Mouse (Mus musculus): Measurements from ENCODE around the gene Ksr1. TPM values are rescaled to one million over a fixed set of nuclear protein-coding genes. Genes with fewer than 3 reads are reported as not detected.
A peak's percentile ranks its signal among the peaks of the same experiment; 100 is the strongest.

Gene Ksr1
- total and polyA plus RNA-seq, 3 experiments = 22.5 to 73.1 (median 61.2) TPM

GRCm38 (mm10) chr11:79157729-79158128, 11.5 kb upstream of the Ksr1 start:
- H3K27ac ChIP-seq (ENCODE audit: insufficient read depth, low read depth) = no peak overlapping the region
- H3K79me2 ChIP-seq (replicated peaks; ENCODE audit: control insufficient read depth, extremely low read depth, insufficient read depth, poor library complexity, severe bottlenecking) = no peaks in the 10 kb centered on the region
- H3K4me3 ChIP-seq (replicated peaks in 1 of 3; ENCODE audit: low read depth in 2 of 3, low read length in 2 of 3, poor library complexity in 1 of 3) = no peak overlapping the region
- H3K4me2 ChIP-seq (ENCODE audit: insufficient read depth, low read depth, poor library complexity, severe bottlenecking) = no peak overlapping the region
- in situ Hi-C loops (cut with MboI; ENCODE audit: low pct_ligation_motif_present, low pct_unique_long_range_greater_than_20kb, low sequenced_read_pairs) (no loop called here), dilution Hi-C loops (cut with MboI; ENCODE audit: extremely low pct_ligation_motif_present, extremely low pct_unique_long_range_greater_than_20kb, low sequenced_read_pairs) (no loop called here)
- DNase-seq (ENCODE audit: extremely low read depth) = no peak
- no peak for TF ChIP-seq GABPA (IDR thresholded peaks at IDR 0.05; ENCODE audit: insufficient replicate concordance, low read depth, low read length)
- no peak for TF ChIP-seq EP300 (IDR thresholded peaks at IDR 0.05; ENCODE audit: low read length)
- TF ChIP-seq MAX (IDR thresholded peaks at IDR 0.05; ENCODE audit: low read length) = no peak
- TF ChIP-seq ZMIZ1 (IDR thresholded peaks at IDR 0.05; ENCODE audit: low read depth, low read length) = no peak
- no peak for TF ChIP-seq USF1 (IDR thresholded peaks at IDR 0.05; ENCODE audit: low read depth, low read length)
- TF ChIP-seq JUN (IDR thresholded peaks at IDR 0.05; ENCODE audit: insufficient read depth, low read depth, low read length) = no peak
- TF ChIP-seq POLR2A (IDR thresholded peaks at IDR 0.05; ENCODE audit: low read depth, low read length) = no peak
- TF ChIP-seq SMC3 (IDR thresholded peaks at IDR 0.05; ENCODE audit: low read depth, low read length) = no peak
- H3K9me3 ChIP-seq (replicated peaks; ENCODE audit: low read length) = peaks cover 5% of the 10 kb centered on the region
- no peak overlapping the region for H3K9ac ChIP-seq (ENCODE audit: insufficient read depth, low read depth)
- no peaks in the 10 kb centered on the region for H3K27me3 ChIP-seq (replicated peaks)
- peaks cover 5 to 20% of the 10 kb centered on the region in 2 experiments for H3K4me1 ChIP-seq (ENCODE audit: control insufficient read depth in 1 of 2, insufficient read depth in 2 of 2)
- no peaks in the 10 kb centered on the region for H3K36me3 ChIP-seq (replicated peaks in 1 of 2; ENCODE audit: control insufficient read depth in 1 of 2, insufficient read depth in 1 of 2, low read length in 1 of 2)

GRCm38 (mm10) chr11:79155348-79155747, 9.1 kb upstream of the Ksr1 start:
- Histone ChIP-seq H3K4me3 (replicated peaks in 1 of 3; ENCODE audit: low read depth in 2 of 3, low read length in 2 of 3, poor library complexity in 1 of 3) (no peak overlapping the region), H3K27ac (ENCODE audit: insufficient read depth, low read depth) (no peak overlapping the region), H3K36me3 (replicated peaks in 1 of 2; ENCODE audit: control insufficient read depth in 1 of 2, insufficient read depth in 1 of 2, low read length in 1 of 2) (no peaks in the 10 kb centered on the region), H3K4me2 (ENCODE audit: insufficient read depth, low read depth, poor library complexity, severe bottlenecking) (no peak overlapping the region), H3K79me2 (replicated peaks; ENCODE audit: control insufficient read depth, extremely low read depth, insufficient read depth, poor library complexity, severe bottlenecking) (no peaks in the 10 kb centered on the region), H3K27me3 (replicated peaks) (no peaks in the 10 kb centered on the region), H3K4me1 (ENCODE audit: control insufficient read depth in 1 of 2, insufficient read depth in 2 of 2) (peaks cover 13 to 28% of the 10 kb centered on the region in 2 experiments), H3K9ac (ENCODE audit: insufficient read depth, low read depth) (no peak overlapping the region), H3K9me3 (replicated peaks; ENCODE audit: low read length) (peaks cover 5% of the 10 kb centered on the region)
- no peak for DNase-seq (ENCODE audit: extremely low read depth)
- dilution Hi-C loops (cut with MboI; ENCODE audit: extremely low pct_ligation_motif_present, extremely low pct_unique_long_range_greater_than_20kb, low sequenced_read_pairs) = no loop called here
- in situ Hi-C loops (cut with MboI; ENCODE audit: low pct_ligation_motif_present, low pct_unique_long_range_greater_than_20kb, low sequenced_read_pairs) = no loop called here
- no peak for TF ChIP-seq ZMIZ1 (IDR thresholded peaks at IDR 0.05; ENCODE audit: low read depth, low read length)
- no peak for TF ChIP-seq NELFE (IDR thresholded peaks at IDR 0.05; ENCODE audit: low read depth, low read length)
- peak; percentile 49 for TF ChIP-seq RAD21 (IDR thresholded peaks at IDR 0.05; ENCODE audit: low read depth, low read length)
- TF ChIP-seq TCF12 (IDR thresholded peaks at IDR 0.05; ENCODE audit: low read depth, low read length) = no peak
- TF ChIP-seq POLR2A (IDR thresholded peaks at IDR 0.05; ENCODE audit: low read depth, low read length) = no peak
- TF ChIP-seq CTCF (conservative IDR thresholded peaks at IDR 0.05 in 1 of 2, IDR thresholded peaks at IDR 0.05 in 1 of 2; ENCODE audit: low read depth in 2 of 2, low read length in 2 of 2) = peak in 1 of 2 experiments; percentile 47; a peak in 2 of 4 replicates
- TF ChIP-seq MEF2A (IDR thresholded peaks at IDR 0.05; ENCODE audit: borderline replicate concordance, low read depth, low read length) = no peak
- peak; percentile 47 for TF ChIP-seq SMC3 (IDR thresholded peaks at IDR 0.05; ENCODE audit: low read depth, low read length)
- TF ChIP-seq CHD1 (IDR thresholded peaks at IDR 0.05; ENCODE audit: low read depth, low read length) = no peak

- no peaks in the 10 kb centered on the region for H3K36me3 ChIP-seq (replicated peaks in 1 of 2; ENCODE audit: control insufficient read depth in 1 of 2, insufficient read depth in 1 of 2, low read length in 1 of 2)
- H3K4me2 ChIP-seq (ENCODE audit: insufficient read depth, low read depth, poor library complexity, severe bottlenecking) = no peak overlapping the region
- no peaks in the 10 kb centered on the region for H3K79me2 ChIP-seq (replicated peaks; ENCODE audit: control insufficient read depth, extremely low read depth, insufficient read depth, poor library complexity, severe bottlenecking)
- dilution Hi-C loops (cut with MboI; ENCODE audit: extremely low pct_ligation_motif_present, extremely low pct_unique_long_range_greater_than_20kb, low sequenced_read_pairs) (no loop called here), in situ Hi-C loops (cut with MboI; ENCODE audit: low pct_ligation_motif_present, low pct_unique_long_range_greater_than_20kb, low sequenced_read_pairs) (no loop called here)
- peaks cover 13 to 28% of the 10 kb centered on the region in 2 experiments for H3K4me1 ChIP-seq (ENCODE audit: control insufficient read depth in 1 of 2, insufficient read depth in 2 of 2)
- H3K27me3 ChIP-seq (replicated peaks) = peaks cover 5% of the 10 kb centered on the region
- DNase-seq (ENCODE audit: extremely low read depth) = peak; percentile 85
- no peak overlapping the region for H3K27ac ChIP-seq (ENCODE audit: insufficient read depth, low read depth)
- no peak overlapping the region for H3K9ac ChIP-seq (ENCODE audit: insufficient read depth, low read depth)
- no peak overlapping the region for H3K4me3 ChIP-seq (replicated peaks in 1 of 3; ENCODE audit: low read depth in 2 of 3, low read length in 2 of 3, poor library complexity in 1 of 3)
- H3K9me3 ChIP-seq (replicated peaks; ENCODE audit: low read length) = peaks cover 6% of the 10 kb centered on the region
- TF ChIP-seq POLR2A (IDR thresholded peaks at IDR 0.05; ENCODE audit: low read depth, low read length) = no peak
- 0 out of 2 replicates have a peak, but pooled peaks have one; percentile 80 for TF ChIP-seq TCF12 (IDR thresholded peaks at IDR 0.05; ENCODE audit: low read depth, low read length)
- no peak for TF ChIP-seq ZC3H11A (IDR thresholded peaks at IDR 0.05; ENCODE audit: low read depth, low read length)
- TF ChIP-seq BHLHE40 (IDR thresholded peaks at IDR 0.05; ENCODE audit: low read depth, low read length) = peak; percentile 44; the same call in 1 of the 2 replicates
- 0 out of 2 replicates have a peak, but pooled peaks have one; percentile 43 for TF ChIP-seq UBTF (IDR thresholded peaks at IDR 0.05; ENCODE audit: low read depth, low read length)
- TF ChIP-seq ETS1 (conservative IDR thresholded peaks at IDR 0.05; ENCODE audit: low read depth, low read length) = peak; percentile 45; the same call in 1 of the 2 replicates
- TF ChIP-seq MYC (IDR thresholded peaks at IDR 0.05; ENCODE audit: low read depth, low read length) = peak; percentile 79; the same call in 1 of the 2 replicates
- TF ChIP-seq MAFK (IDR thresholded peaks at IDR 0.05; ENCODE audit: insufficient replicate concordance, low read length) = no peak
- TF ChIP-seq SIN3A (IDR thresholded peaks at IDR 0.05; ENCODE audit: low read length) = peak; percentile 63
- 0 out of 2 replicates have a peak, but pooled peaks have one; percentile 35 for TF ChIP-seq ELF1 (IDR thresholded peaks at IDR 0.05; ENCODE audit: low read depth, low read length)
- peak; percentile 18; the same call in 1 of the 2 replicates for TF ChIP-seq SMC3 (IDR thresholded peaks at IDR 0.05; ENCODE audit: low read depth, low read length)
- peak; percentile 74; the same call in 1 of the 2 replicates for TF ChIP-seq MXI1 (IDR thresholded peaks at IDR 0.05; ENCODE audit: low read depth, low read length)
- 0 out of 2 replicates have a peak, but pooled peaks have one; percentile 32 for TF ChIP-seq EP300 (IDR thresholded peaks at IDR 0.05; ENCODE audit: low read length)
- TF ChIP-seq RCOR1 (conservative IDR thresholded peaks at IDR 0.05; ENCODE audit: low read depth, low read length) = 0 out of 2 replicates have a peak, but pooled peaks have one; percentile 26
Observed at GRCm38 (mm10) chr11:79152696-79153095, 6.5 kb upstream of the Ksr1 start.
